In genomic region chr8:3355586-3355985, GRCm38 (mm10) we compare ENCODE assay signal across 13 mouse cellular contexts. TPM values are rescaled to one million over a fixed set of nuclear protein-coding genes. Genes with fewer than 3 reads are reported as not detected.
DNase-seq lines count a peak whose midpoint lies in the region; ATAC-seq and TF ChIP-seq lines count a peak whose summit lies in the region.
"Had no signal": no experiment of that assay in that cellular context is flagged by ENCODE, and none has a peak within 500 bp of the region (broad histone marks: within the 10 kb centered on the region; RNA-seq: fewer than 3 reads in every experiment).

No protein-coding gene starts in this region.

- peak; percentile 36 for DNase-seq in liver, postnatal 0 days
- peak; percentile 27 for DNase-seq in skeletal muscle tissue, adult 2 months (ENCODE audit: low read depth, low spot score)
- DNase-seq in urinary bladder, postnatal 25 days (ENCODE audit: low spot score) = no peak
- DNase-seq in left cerebral cortex, adult 2 months (ENCODE audit: extremely low spot score in 1 of 2, low spot score in 2 of 2) = no peak
- DNase-seq in heart, postnatal 36 days = no peak
- DNase-seq: heart, adult 11 months; kidney, adult 8-10 months had no signal

- 79% methylated on average over 6 of the region's 6 CpGs for WGBS in intestine, postnatal 0 days
- WGBS in intestine, embryonic 15.5 days = 86% methylated on average over 6 of the region's 6 CpGs
- WGBS in liver, postnatal 0 days (ENCODE audit: insufficient replicate concordance) = 46% methylated on average over 6 of the region's 6 CpGs

- H3K9ac ChIP-seq in intestine, postnatal 0 days (ENCODE audit: low read depth, low read length) = no peak overlapping the region
- no peak overlapping the region for H3K9ac ChIP-seq in intestine, embryonic 15.5 days
- no peak overlapping the region for H3K9ac ChIP-seq in liver, postnatal 0 days (replicated peaks)

- no peak overlapping the region for H3K4me2 ChIP-seq in intestine, postnatal 0 days (replicated peaks; ENCODE audit: low read depth)
- no peak overlapping the region for H3K4me2 ChIP-seq in intestine, embryonic 15.5 days (replicated peaks)
- peak overlapping the region; percentile 61; the same call in 1 of the 2 replicates for H3K4me2 ChIP-seq in liver, postnatal 0 days (ENCODE audit: low read depth, low read length)

- no peaks in the 10 kb centered on the region for H3K36me3 ChIP-seq in intestine, postnatal 0 days (ENCODE audit: control insufficient read depth, insufficient read depth)
- H3K36me3 ChIP-seq in intestine, embryonic 15.5 days = no peaks in the 10 kb centered on the region
- H3K36me3 ChIP-seq in liver, postnatal 0 days (replicated peaks; ENCODE audit: insufficient read depth, low read length) = peaks cover 4% of the 10 kb centered on the region; the same call in 1 of the 2 replicates

- ATAC-seq in intestine, postnatal 0 days = no peak
- ATAC-seq in intestine, embryonic 15.5 days = no peak
- ATAC-seq in liver, postnatal 0 days = peak; percentile 47
- no peak for ATAC-seq in erythroid progenitor cell, adult 5-6 weeks (replicated peaks; ENCODE audit: low FRiP score, poor library complexity, severe bottlenecking)

- H3K27ac ChIP-seq in intestine, postnatal 0 days (ENCODE audit: low read depth, low read length) = no peak overlapping the region
- no peak overlapping the region for H3K27ac ChIP-seq in intestine, embryonic 15.5 days
- H3K27ac ChIP-seq in liver, postnatal 0 days (ENCODE audit: low read depth) = peak overlapping the region; percentile 86
- no peak overlapping the region for H3K27ac ChIP-seq in left cerebral cortex, adult 2 months

- no peak for TF ChIP-seq EP300 in liver, postnatal 0 days (IDR thresholded peaks at IDR 0.05; ENCODE audit: low read depth)

- no peak overlapping the region for H3K4me3 ChIP-seq in intestine, postnatal 0 days (ENCODE audit: low read depth, low read length)
- H3K4me3 ChIP-seq in intestine, embryonic 15.5 days (replicated peaks) = no peak overlapping the region
- H3K4me3 ChIP-seq in liver, postnatal 0 days (ENCODE audit: low read depth, low read length) = 0 out of 2 replicates have a peak overlapping the region, but pooled peaks have one; percentile 40
- H3K4me3 ChIP-seq in left cerebral cortex, adult 2 months = no peak overlapping the region
- H3K4me3 ChIP-seq: erythroblast, embryonic 14.5 days had no signal

- H3K27me3 ChIP-seq in intestine, postnatal 0 days (replicated peaks; ENCODE audit: control insufficient read depth, insufficient read depth, low read length) = no peaks in the 10 kb centered on the region
- no peaks in the 10 kb centered on the region for H3K27me3 ChIP-seq in intestine, embryonic 15.5 days (replicated peaks)
- H3K27me3 ChIP-seq in liver, postnatal 0 days (ENCODE audit: insufficient read depth, low read length) = no peaks in the 10 kb centered on the region
- H3K27me3 ChIP-seq: CH12.LX had no signal

- intact Hi-C loops in left cerebral cortex, adult 2 months (cut with DNase I) = loop anchor here (10.0 kb wide), 1 partner anchor 319 kb away; the partner anchor contains the start of genes Fcor and Trappc5
- intact Hi-C loops in heart, postnatal 36 days (cut with DNase I) = loop anchor here (10.0 kb wide), 2 partner anchors 99 to 319 kb away; partner anchors contain the start of genes Fcor and Trappc5

- TF ChIP-seq CTCF in intestine, postnatal 0 days (IDR thresholded peaks at IDR 0.05; ENCODE audit: low read depth) = peak; percentile 18; the same call in 1 of the 2 replicates
- TF ChIP-seq CTCF in liver, postnatal 0 days (IDR thresholded peaks at IDR 0.05; ENCODE audit: low read depth) = peak; percentile 36; the same call in 1 of the 2 replicates
- TF ChIP-seq CTCF in left cerebral cortex, adult 2 months (IDR thresholded peaks at IDR 0.05) = no peak; the same call in 1 of the 2 replicates

- no peaks in the 10 kb centered on the region; the same call in 1 of the 2 replicates for H3K4me1 ChIP-seq in intestine, postnatal 0 days (replicated peaks; ENCODE audit: control insufficient read depth, insufficient read depth, low read length)
- H3K4me1 ChIP-seq in intestine, embryonic 15.5 days (replicated peaks) = peaks cover 12% of the 10 kb centered on the region
- peaks cover 23% of the 10 kb centered on the region for H3K4me1 ChIP-seq in liver, postnatal 0 days (ENCODE audit: insufficient read depth)

- no peaks in the 10 kb centered on the region for H3K9me3 ChIP-seq in intestine, postnatal 0 days (ENCODE audit: control insufficient read depth)
- H3K9me3 ChIP-seq in intestine, embryonic 15.5 days = no peaks in the 10 kb centered on the region
- H3K9me3 ChIP-seq in liver, postnatal 0 days (ENCODE audit: low read length) = no peaks in the 10 kb centered on the region

RNA-seq across cellular contexts. Expression of gene A430078G23Rik, which starts 2.4 kb away (rescaled TPM):
- 0.16 and 0.41 TPM in 2 replicates for polyA plus RNA-seq in intestine, postnatal 0 days (2015; fragmentation: Nextera tagmentation; extraction: Ambion mirVana)
- polyA plus RNA-seq in intestine, embryonic 15.5 days (2015; fragmentation: Nextera tagmentation; extraction: Ambion mirVana) = 0.19 and 0.21 TPM in 2 replicates
- polyA plus RNA-seq in liver, postnatal 0 days (2015; fragmentation: Nextera tagmentation; extraction: Ambion mirVana) = 1.2 and 1.7 TPM in 2 replicates
- total RNA-seq in left cerebral cortex, adult 2 months (2021) = under 1 TPM in 1 of 2 experiments, not detected in 1; 0.23 TPM
- total RNA-seq in heart, postnatal 36 days (2021) = under 1 TPM; 0.30 to 0.53 TPM
- 1.3 and 4.7 TPM in 2 replicates for total RNA-seq in erythroid progenitor cell, adult 5-6 weeks (2015; ENCODE audit: low replicate concordance)
- 2.4 and 2.8 TPM in 2 replicates for total RNA-seq in erythroid progenitor cell, adult 5-6 weeks (2017; ENCODE audit: low replicate concordance)
- total RNA-seq: CH12.LX had no signal
- polyA plus RNA-seq: erythroblast, embryonic 14.5 days; neural tube, embryonic 11.5 days had no signal

RNA-seq across cellular contexts. Expression of gene Arhgef18, which starts 37.2 kb away (rescaled TPM):
- polyA plus RNA-seq in intestine, postnatal 0 days (2015; fragmentation: Nextera tagmentation; extraction: Ambion mirVana) = 4.5 and 5.7 TPM in 2 replicates
- 6.6 and 7.0 TPM in 2 replicates for polyA plus RNA-seq in intestine, embryonic 15.5 days (2015; fragmentation: Nextera tagmentation; extraction: Ambion mirVana)
- 1.8 and 1.9 TPM in 2 replicates for polyA plus RNA-seq in liver, postnatal 0 days (2015; fragmentation: Nextera tagmentation; extraction: Ambion mirVana)
- total RNA-seq in left cerebral cortex, adult 2 months (2021) = 10 to 100 TPM; 47.8 to 49.3 TPM
- total RNA-seq in heart, postnatal 36 days (2021) = 10 to 100 TPM; 18.7 to 20.4 TPM
- total RNA-seq in erythroid progenitor cell, adult 5-6 weeks (2015; ENCODE audit: low replicate concordance) = 7.2 and 7.5 TPM in 2 replicates
- 3.0 and 5.4 TPM in 2 replicates for total RNA-seq in erythroid progenitor cell, adult 5-6 weeks (2017; ENCODE audit: low replicate concordance)

Comparison
In these comparisons a context has a peak if more than half of its experiments do, and no peak if none do; other contexts are left out.
1. DNase-seq: peak in liver, postnatal 0 days (single experiment) and skeletal muscle tissue, adult 2 months (single experiment); none in urinary bladder, postnatal 25 days (single experiment), left cerebral cortex, adult 2 months (0 of 2) and heart, postnatal 36 days (0 of 2).